Mouse (Mus musculus) heart, embryonic 11.5 days (tissue): ENCODE measurements at regions not wholly inside any gene's neighbourhood (a gene's known extent, or its start where the extent isn't known, plus 50 kb on each side); places are given as distances from the start of the nearest gene placed in this dataset.
"Not testable (repeated sequence)": the region's sequence is repeated elsewhere in the genome, so short reads cannot be mapped to it uniquely, and the experiment has no call there.

Source experiments
- ATAC-seq: fragments of 200-750 bp; cut with Nextera tagmentation; replicated peaks from 2 replicates; pipeline ENCODE4 v1.8.0; 2017; ENCODE audit warnings: moderate library complexity; ENCODE audit not compliant: insufficient number of reproducible peaks, low FRiP score, low TSS enrichment
- H3K27ac ChIP-seq: fragments of 300-500 bp; sonication (generic); 2 replicates; pipeline ENCODE4 v1.5.1; 2014; ENCODE audit warnings: mild to moderate bottlenecking, low read depth, low read length
- H3K27me3 ChIP-seq: fragments of 300-500 bp; sonication (generic); 2 replicates; pipeline ENCODE4 v1.6.1; 2014; ENCODE audit warnings: mild to moderate bottlenecking, low read length, mixed read lengths; ENCODE audit not compliant: control insufficient read depth, insufficient read depth
- H3K36me3 ChIP-seq: fragments of 300-500 bp; sonication (generic); 2 replicates; pipeline ENCODE4 v1.6.1; 2014; ENCODE audit warnings: mild to moderate bottlenecking, low read length, moderate library complexity, mixed read lengths; ENCODE audit not compliant: control insufficient read depth, insufficient read depth
- H3K4me1 ChIP-seq: fragments of 300-500 bp; sonication (generic); 2 replicates; pipeline ENCODE4 v1.6.1; 2014; ENCODE audit warnings: low read length; ENCODE audit not compliant: control insufficient read depth, insufficient read depth
- H3K4me2 ChIP-seq: fragments of 300-500 bp; sonication (generic); 2 replicates; pipeline ENCODE4 v1.6.1; 2014; ENCODE audit warnings: mild to moderate bottlenecking, moderate library complexity
- H3K4me3 ChIP-seq: fragments of 300-500 bp; sonication (generic); 2 replicates; pipeline ENCODE4 v1.5.1; 2014; ENCODE audit warnings: low read depth, low read length
- H3K9ac ChIP-seq: fragments of 300-500 bp; sonication (generic); 2 replicates; pipeline ENCODE4 v1.6.1; 2014; ENCODE audit warnings: mild to moderate bottlenecking, low read depth, low read length, moderate library complexity
- H3K9me3 ChIP-seq: fragments of 300-500 bp; sonication (generic); replicated peaks from 2 replicates; pipeline ENCODE4 v1.6.1; 2016; ENCODE audit warnings: low read length; ENCODE audit not compliant: control insufficient read depth
- WGBS: fragments of 180-500 bp; shearing (Covaris S2); extraction: QIAGEN DNeasy Blood & Tissue Kit; methylation state at CpG from one replicate; pipeline ENCODE4 v1.1.7; 2014; ENCODE audit not compliant: insufficient replicate concordance; 5-methylcytosine and 5-hydroxymethylcytosine counted together

DNA sequence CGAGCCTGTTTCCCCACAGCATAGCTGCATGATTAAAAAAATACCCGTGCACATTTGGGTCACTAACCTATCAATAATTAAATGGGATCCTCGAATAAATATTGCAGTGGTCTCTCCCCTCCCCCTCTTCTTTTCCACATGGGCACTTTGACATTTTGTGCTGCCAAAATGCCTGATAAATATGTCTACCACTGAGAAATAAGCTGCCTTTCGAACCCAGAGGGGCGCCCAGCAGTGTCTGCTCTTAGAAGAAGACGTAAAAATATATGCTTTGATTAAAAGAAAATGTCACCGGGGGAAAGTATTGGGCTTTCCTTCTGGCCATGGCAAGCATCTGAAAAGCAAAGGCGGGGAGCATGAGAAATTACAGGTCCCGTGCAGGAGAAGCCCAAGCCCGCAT is 152.6 kb upstream of the Frmd4a start:
- no peak overlapping the region for H3K27ac ChIP-seq
- no peaks in the 10 kb centered on the region for H3K4me1 ChIP-seq
- ATAC-seq = no peak
- 79% methylated on average over 10 of the region's 10 CpGs for WGBS
- no peak overlapping the region for H3K9ac ChIP-seq
- no peak overlapping the region for H3K4me2 ChIP-seq
- H3K36me3 ChIP-seq = no peaks in the 10 kb centered on the region
- H3K4me3 ChIP-seq = no peak overlapping the region
- H3K27me3 ChIP-seq = no peaks in the 10 kb centered on the region
- no peaks in the 10 kb centered on the region for H3K9me3 ChIP-seq

DNA sequence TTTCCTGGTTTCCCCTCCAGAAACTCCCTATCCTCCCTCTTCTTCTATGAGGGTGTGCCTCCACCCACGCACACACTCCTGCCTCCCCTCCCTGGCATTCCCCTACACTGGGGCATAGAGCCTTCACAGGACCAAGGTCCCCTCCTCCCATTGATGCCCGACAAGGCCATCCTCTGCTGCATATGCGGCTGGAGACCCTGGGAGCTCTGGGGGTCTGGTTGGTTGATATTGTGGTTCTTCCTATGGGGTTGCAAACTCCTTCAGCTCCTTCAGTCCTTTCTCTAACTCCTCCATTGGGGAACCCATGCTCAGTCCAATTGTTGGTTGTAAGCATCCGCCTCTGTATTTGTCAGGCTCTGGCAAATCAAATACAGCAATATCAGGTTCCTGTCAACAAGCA is 150.8 kb upstream of the Frmd4a start:
- not testable (repeated sequence) for H3K4me1 ChIP-seq, H3K4me2 ChIP-seq, ATAC-seq, H3K27ac ChIP-seq, H3K4me3 ChIP-seq, H3K9me3 ChIP-seq, H3K9ac ChIP-seq, H3K27me3 ChIP-seq, H3K36me3 ChIP-seq
- 81% methylated on average over 4 of the region's 4 CpGs for WGBS

DNA sequence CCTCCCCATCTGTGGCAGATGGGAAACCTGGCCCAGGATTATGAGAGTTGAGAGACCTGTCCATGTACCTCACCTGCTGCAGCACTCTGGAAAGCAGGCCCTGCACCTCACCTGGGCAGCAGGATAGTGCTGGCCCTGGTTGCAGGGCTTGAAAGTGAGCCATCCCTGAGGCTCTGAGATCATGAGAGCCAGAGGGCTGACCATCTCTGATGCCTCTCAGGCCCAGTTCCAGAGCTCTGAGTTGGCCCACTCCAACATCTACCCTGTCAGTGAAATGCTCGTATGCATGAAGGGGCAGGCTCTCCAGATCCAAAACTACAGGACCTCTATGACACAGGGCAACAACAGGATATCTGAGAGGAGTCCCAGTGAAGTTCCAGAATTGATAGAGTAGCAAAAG is 147.8 kb upstream of the Frmd4a start:
- Histone ChIP-seq H3K36me3 (no peaks in the 10 kb centered on the region), H3K9ac (no peak overlapping the region), H3K4me3 (no peak overlapping the region), H3K4me2 (no peak overlapping the region), H3K4me1 (no peaks in the 10 kb centered on the region), H3K27ac (no peak overlapping the region), H3K9me3 (no peaks in the 10 kb centered on the region), H3K27me3 (no peaks in the 10 kb centered on the region)
- WGBS = 80% methylated on average over 1 of the region's 1 CpGs
- ATAC-seq = no peak

DNA sequence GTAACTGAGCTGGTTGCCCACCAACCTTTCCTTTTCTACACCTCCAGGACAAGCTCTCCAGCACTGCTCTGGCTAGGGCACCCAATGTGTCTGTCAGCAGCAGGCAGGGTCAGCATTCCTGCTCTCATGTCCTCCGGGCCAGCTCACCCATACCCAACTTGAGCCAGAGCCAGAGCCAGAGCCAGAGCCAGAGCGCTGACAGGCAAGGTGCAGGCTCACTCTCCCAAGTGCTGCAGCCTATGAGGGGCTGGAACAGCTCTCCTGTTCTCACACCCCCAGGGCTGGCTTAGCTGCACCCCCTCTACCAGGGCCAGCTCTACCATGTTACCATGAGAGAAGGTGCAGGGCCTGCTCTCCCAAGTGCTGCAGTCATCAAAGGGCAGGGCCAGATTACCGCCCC is 145.8 kb upstream of the Frmd4a start:
- Histone ChIP-seq H3K9me3 (no peaks in the 10 kb centered on the region), H3K27me3 (no peaks in the 10 kb centered on the region), H3K9ac (no peak overlapping the region), H3K4me3 (no peak overlapping the region), H3K27ac (no peak overlapping the region), H3K4me1 (no peaks in the 10 kb centered on the region), H3K4me2 (no peak overlapping the region), H3K36me3 (no peaks in the 10 kb centered on the region)
- WGBS = 78% methylated on average over 3 of the region's 3 CpGs
- ATAC-seq = no peak

DNA sequence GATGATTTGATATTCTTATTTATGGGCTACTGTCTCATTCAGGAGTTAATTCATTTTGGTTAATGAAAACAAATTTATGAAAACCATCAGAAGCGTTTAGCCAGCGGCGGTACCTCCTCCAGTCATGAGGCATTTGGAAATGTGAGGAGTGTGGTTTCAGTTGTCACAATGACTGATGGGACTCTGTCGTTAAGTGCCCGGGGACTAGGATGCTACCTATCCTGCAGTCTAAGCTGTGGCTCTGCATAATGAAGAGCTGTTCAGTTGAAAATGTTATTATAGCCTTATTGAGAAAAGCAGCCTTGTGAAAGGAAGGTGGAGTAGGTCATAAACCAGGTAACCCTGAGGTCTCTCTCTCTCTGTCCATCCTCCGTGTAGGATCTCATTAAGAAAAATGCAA is 130.5 kb upstream of the Frmd4a start:
- Histone ChIP-seq H3K27me3 (no peaks in the 10 kb centered on the region), H3K4me3 (no peak overlapping the region), H3K36me3 (no peaks in the 10 kb centered on the region), H3K4me1 (no peaks in the 10 kb centered on the region), H3K9ac (no peak overlapping the region), H3K27ac (no peak overlapping the region), H3K9me3 (no peaks in the 10 kb centered on the region), H3K4me2 (no peak overlapping the region)
- ATAC-seq = no peak
- 59% methylated on average over 6 of the region's 6 CpGs for WGBS

DNA sequence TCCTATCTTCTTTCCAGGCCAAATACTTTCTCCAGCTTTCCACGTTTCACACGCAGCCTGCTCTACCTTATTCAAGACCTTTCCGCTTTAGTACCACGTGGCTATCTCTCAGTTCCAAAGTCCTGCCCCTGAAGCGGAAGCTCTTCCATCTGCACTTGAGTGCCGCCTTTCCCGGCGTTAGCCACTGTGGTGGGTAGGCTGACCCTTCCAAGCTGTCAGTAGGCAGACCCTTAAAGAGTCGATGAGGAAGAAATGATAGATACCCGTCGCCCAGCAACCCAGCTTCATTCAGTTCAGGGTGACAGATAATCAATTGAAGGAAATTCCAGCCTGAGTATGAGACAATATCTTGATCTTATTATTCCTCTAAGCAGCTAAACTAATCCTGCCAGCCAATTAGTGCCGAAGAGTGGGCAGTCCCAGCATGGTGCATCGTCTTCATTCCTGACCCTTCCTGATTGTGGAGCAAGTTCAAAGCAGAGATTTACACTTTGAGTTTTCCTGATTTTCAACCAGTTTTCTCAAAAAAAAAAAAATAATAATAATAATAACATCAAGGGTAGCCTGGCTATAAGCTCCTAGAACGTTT is 129.6 kb upstream of the Frmd4a start:
- Histone ChIP-seq H3K4me2 (no peak overlapping the region), H3K36me3 (no peaks in the 10 kb centered on the region), H3K4me3 (no peak overlapping the region), H3K27me3 (no peaks in the 10 kb centered on the region), H3K27ac (no peak overlapping the region), H3K9ac (no peak overlapping the region), H3K9me3 (no peaks in the 10 kb centered on the region), H3K4me1 (no peaks in the 10 kb centered on the region)
- 56% methylated on average over 14 of the region's 14 CpGs for WGBS
- no peak for ATAC-seq

DNA sequence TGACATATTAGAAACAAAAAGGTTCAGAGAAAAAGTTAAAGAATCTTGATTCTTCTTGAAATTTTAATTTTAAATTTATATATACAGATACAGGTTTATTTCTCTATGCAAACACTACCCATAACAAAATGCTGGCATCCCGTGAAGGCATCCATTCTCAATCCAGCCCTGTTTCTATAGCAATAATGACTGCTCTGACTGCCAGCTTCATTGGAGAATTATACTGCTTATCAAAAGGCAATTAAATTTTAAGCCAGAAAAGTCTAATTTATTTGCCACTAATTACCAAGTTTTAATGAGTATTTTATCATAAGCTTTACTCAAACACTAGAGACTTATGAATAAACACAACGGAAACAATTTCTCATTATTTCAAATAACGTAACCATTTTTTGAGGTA is 128.1 kb upstream of the Frmd4a start:
- Histone ChIP-seq H3K4me1 (no peaks in the 10 kb centered on the region), H3K27me3 (no peaks in the 10 kb centered on the region), H3K36me3 (no peaks in the 10 kb centered on the region), H3K4me2 (no peak overlapping the region), H3K4me3 (no peak overlapping the region), H3K9ac (no peak overlapping the region), H3K27ac (no peak overlapping the region), H3K9me3 (no peaks in the 10 kb centered on the region)
- no peak for ATAC-seq
- WGBS = 86% methylated on average over 3 of the region's 3 CpGs

DNA sequence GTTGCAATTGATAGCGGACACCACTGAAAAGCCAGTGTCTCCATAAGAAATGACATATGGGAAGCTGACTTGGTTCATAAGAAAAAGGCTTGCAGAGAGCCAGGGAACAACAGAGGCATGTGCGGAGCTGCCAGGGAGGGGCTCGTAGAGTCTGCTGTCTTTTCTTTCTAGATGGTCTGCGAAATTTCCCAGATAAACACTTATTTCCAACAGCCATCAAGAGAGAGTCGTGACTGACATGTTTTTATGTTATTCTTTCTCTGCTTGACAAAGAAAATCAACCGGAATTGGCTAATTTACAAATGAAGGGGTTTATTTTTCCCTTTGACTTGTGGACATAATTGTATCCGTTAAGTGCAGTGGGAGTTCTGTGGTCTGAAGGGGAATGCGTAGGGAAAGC is 127.1 kb upstream of the Frmd4a start:
- Histone ChIP-seq H3K9ac (no peak overlapping the region), H3K36me3 (no peaks in the 10 kb centered on the region), H3K4me3 (no peak overlapping the region), H3K9me3 (no peaks in the 10 kb centered on the region), H3K4me1 (no peaks in the 10 kb centered on the region), H3K4me2 (no peak overlapping the region), H3K27me3 (no peaks in the 10 kb centered on the region), H3K27ac (no peak overlapping the region)
- 59% methylated on average over 8 of the region's 8 CpGs for whole genome bisulfite sequencing
- no peak for ATAC-seq

DNA sequence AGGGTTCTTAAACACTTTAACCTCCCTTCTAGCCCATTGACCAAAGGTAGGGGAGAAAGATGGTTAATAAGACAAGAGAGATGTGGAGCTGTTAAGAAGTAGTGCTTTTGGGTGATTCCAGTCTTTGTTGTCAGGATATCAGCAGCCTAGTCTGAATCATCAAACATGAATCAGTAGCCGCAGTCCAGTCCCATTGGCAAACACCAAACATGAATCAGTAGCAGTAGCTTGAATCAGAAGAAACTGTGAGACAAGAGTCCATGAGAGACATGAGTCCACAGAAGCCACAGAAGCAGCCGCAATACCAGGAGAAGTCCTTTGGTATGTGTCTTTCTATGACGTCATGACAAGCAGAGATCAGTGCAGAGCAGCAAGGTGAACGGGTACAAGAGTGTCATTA is 110.5 kb upstream of the Frmd4a start:
- no peak overlapping the region for H3K9ac ChIP-seq
- no peaks in the 10 kb centered on the region for H3K9me3 ChIP-seq
- no peak overlapping the region for H3K4me2 ChIP-seq
- WGBS = 77% methylated on average over 4 of the region's 4 CpGs
- no peak for ATAC-seq
- H3K27ac ChIP-seq = no peak overlapping the region
- H3K4me3 ChIP-seq = no peak overlapping the region
- no peaks in the 10 kb centered on the region for H3K4me1 ChIP-seq
- no peaks in the 10 kb centered on the region for H3K27me3 ChIP-seq
- no peaks in the 10 kb centered on the region for H3K36me3 ChIP-seq
